Mouse (Mus musculus): ENCODE data around the gene Pafah2. TPM values are rescaled to one million over a fixed set of nuclear protein-coding genes. Genes with fewer than 3 reads are reported as not detected.

Pafah2 gene
- polyA plus RNA-seq, 1 experiment from 2014 or later, result 11.1 TPM

DNA sequence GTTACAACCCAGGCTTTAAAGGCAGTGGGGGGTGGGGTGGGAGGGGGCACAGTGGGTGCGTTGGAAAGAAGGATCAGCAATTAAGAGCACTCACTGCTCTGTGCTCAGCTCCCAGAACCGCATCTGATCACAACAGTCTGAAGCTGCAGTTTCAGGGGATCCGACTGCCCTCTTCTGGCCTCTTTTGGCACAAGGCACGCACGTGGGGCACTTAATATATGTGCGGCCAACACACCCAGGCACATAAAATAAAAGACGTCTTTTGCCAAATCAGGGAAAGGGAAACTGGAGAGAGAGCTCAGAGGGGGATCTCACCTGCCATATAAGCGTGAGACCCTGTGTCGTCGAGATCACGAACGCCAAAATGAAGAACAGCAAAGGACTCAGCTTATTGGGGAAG is 3.1 kb upstream of the Pafah2 start:
- Histone ChIP-seq H3K4me3 (ENCODE audit: control insufficient read depth in 1 of 2, insufficient read depth in 1 of 2, low read depth in 1 of 2, low read length in 2 of 2) (no peak overlapping the region), H3K36me3 (ENCODE audit: control insufficient read depth, insufficient read depth, low read length) (no peaks in the 10 kb centered on the region), H3K27ac (replicated peaks in 1 of 2; ENCODE audit: control insufficient read depth in 1 of 2, insufficient read depth in 1 of 2, low read depth in 2 of 2, low read length in 2 of 2) (no peak overlapping the region), H3K27me3 (ENCODE audit: control insufficient read depth, insufficient read depth, low read length) (no peaks in the 10 kb centered on the region), H3K4me1 (ENCODE audit: control insufficient read depth in 2 of 2, insufficient read depth in 2 of 2, low read length in 2 of 2) (peaks cover 0 to 17% of the 10 kb centered on the region in 2 experiments; a peak in 3 of 4 replicates), H3K9ac (ENCODE audit: low read length) (no peak overlapping the region), H3K4me2 (ENCODE audit: low read length) (no peak overlapping the region), H3K9me3 (ENCODE audit: control insufficient read depth, low read length) (no peaks in the 10 kb centered on the region)
- no peak for ATAC-seq (ENCODE audit: insufficient number of reproducible peaks, insufficient read depth, low FRiP score, low read depth)
- WGBS, result 26% methylated on average over 12 of the region's 12 CpGs

DNA sequence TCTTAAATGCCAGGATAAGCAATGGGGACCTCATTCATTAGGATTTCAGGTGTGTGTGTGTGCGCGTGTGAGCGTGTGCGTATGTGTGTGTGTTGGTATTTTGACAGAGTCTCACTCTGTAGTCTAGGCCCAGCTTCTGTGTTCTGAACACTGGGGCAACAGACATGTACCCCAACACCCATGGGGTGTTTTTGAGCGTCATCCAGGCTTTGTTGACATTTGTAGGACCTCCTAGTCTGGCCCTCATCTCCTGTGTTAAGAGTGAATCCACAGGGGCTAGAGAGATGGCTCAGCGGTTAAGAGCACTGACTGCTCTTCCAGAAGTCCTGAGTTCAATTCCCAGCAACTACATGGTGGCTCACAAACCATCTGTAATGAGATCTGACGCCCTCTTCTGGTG is 978 bp upstream of the Pafah2 start:
- 86% methylated on average over 7 of the region's 7 CpGs for WGBS
- ATAC-seq (ENCODE audit: insufficient number of reproducible peaks, insufficient read depth, low FRiP score, low read depth), result no peak

DNA sequence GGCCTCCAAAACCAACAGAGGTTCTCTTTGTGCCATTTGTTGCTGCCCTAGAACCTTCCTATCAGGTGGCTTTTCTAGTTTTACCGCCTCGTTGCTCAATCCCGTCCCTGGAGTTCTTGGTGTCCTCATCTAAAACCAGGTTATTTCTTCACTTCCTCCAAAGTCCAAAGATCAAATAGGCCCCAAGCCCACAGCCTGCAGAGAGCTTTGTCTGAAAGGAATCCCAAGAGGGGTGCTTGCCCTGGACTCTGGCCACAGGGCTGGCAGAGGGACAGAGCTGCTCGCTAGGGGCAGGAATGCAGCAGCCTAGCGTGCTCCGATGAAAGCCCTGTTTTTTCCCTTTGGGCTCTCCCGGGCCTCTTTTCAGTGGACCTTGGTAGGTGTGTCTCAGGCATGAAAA is 1.0 kb downstream of the Pafah2 start:
- H3K36me3 ChIP-seq (ENCODE audit: control insufficient read depth, insufficient read depth, low read length), result no peaks in the 10 kb centered on the region
- WGBS, result 17% methylated on average over 7 of the region's 7 CpGs
- peak overlapping the region; percentile 80 to 86 for H3K27ac ChIP-seq (replicated peaks in 1 of 2; ENCODE audit: control insufficient read depth in 1 of 2, insufficient read depth in 1 of 2, low read depth in 2 of 2, low read length in 2 of 2)
- peak overlapping the region; percentile 90 for H3K4me2 ChIP-seq (ENCODE audit: low read length)
- peaks cover 12 to 32% of the 10 kb centered on the region in 2 experiments for H3K4me1 ChIP-seq (ENCODE audit: control insufficient read depth in 2 of 2, insufficient read depth in 2 of 2, low read length in 2 of 2)
- no peaks in the 10 kb centered on the region for H3K27me3 ChIP-seq (ENCODE audit: control insufficient read depth, insufficient read depth, low read length)
- H3K9ac ChIP-seq (ENCODE audit: low read length), result peak overlapping the region; percentile 83
- H3K9me3 ChIP-seq (ENCODE audit: control insufficient read depth, low read length), result no peaks in the 10 kb centered on the region
- H3K4me3 ChIP-seq (ENCODE audit: control insufficient read depth in 1 of 2, insufficient read depth in 1 of 2, low read depth in 1 of 2, low read length in 2 of 2), result peak overlapping the region; percentile 10 to 55; a peak in 3 of 4 replicates
- no peak for ATAC-seq (ENCODE audit: insufficient number of reproducible peaks, insufficient read depth, low FRiP score, low read depth)

More for the DNA sequence above, 978 bp upstream of the Pafah2 start:
- Histone ChIP-seq H3K9ac (ENCODE audit: low read length) (no peak overlapping the region), H3K9me3 (ENCODE audit: control insufficient read depth, low read length) (no peaks in the 10 kb centered on the region), H3K27me3 (ENCODE audit: control insufficient read depth, insufficient read depth, low read length) (no peaks in the 10 kb centered on the region), H3K4me3 (ENCODE audit: control insufficient read depth in 1 of 2, insufficient read depth in 1 of 2, low read depth in 1 of 2, low read length in 2 of 2) (no peak overlapping the region), H3K4me2 (ENCODE audit: low read length) (no peak overlapping the region), H3K36me3 (ENCODE audit: control insufficient read depth, insufficient read depth, low read length) (no peaks in the 10 kb centered on the region), H3K27ac (replicated peaks in 1 of 2; ENCODE audit: control insufficient read depth in 1 of 2, insufficient read depth in 1 of 2, low read depth in 2 of 2, low read length in 2 of 2) (no peak overlapping the region), H3K4me1 (ENCODE audit: control insufficient read depth in 2 of 2, insufficient read depth in 2 of 2, low read length in 2 of 2) (peaks cover 0 to 17% of the 10 kb centered on the region in 2 experiments; a peak in 3 of 4 replicates)

DNA sequence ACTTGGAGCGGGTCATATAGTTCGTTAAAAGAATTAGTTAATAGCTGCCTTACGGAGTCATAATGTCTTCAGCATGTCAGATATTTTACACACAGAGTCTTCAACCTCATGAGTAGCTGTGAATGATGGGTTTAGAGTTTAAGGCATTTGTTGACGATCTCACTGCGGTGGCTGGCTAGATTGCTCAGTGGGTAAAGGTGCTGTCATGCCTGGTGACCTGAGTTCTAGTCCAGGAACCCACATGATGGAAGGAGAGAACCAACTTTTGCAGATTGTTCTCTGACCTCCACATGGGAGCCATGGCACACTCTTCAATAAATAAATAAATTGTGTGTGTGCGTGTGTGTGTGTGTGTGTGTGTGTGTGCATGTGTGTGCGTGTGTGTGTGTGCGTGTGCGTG is 1.6 kb downstream of the Pafah2 start:
- no peak for ATAC-seq (ENCODE audit: insufficient number of reproducible peaks, insufficient read depth, low FRiP score, low read depth)
- H3K27ac ChIP-seq (replicated peaks in 1 of 2; ENCODE audit: control insufficient read depth in 1 of 2, insufficient read depth in 1 of 2, low read depth in 2 of 2, low read length in 2 of 2), result peak overlapping the region in 1 of 2 experiments; percentile 86; a peak in 2 of 4 replicates

DNA sequence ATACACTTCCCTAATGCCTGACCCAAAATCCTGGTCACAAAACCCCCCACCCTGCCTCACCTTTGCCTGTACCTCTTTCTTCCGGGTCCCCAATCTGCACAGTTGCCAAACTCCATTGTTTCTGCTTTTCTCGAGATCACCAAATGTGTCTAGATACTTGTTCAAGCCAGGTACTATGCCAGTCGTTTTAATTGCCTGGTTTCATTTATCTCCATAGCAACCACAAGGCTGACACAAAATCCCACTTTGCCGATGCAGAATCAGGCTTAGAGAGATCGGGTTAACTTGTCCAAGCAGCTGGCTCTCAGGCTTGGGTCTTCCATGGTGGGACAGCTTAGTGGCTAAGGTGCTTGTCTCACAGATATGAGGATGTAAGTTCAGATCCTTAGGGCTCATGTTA is 4.1 kb downstream of the Pafah2 start:
- Histone ChIP-seq H3K4me2 (ENCODE audit: low read length) (no peak overlapping the region), H3K4me3 (ENCODE audit: control insufficient read depth in 1 of 2, insufficient read depth in 1 of 2, low read depth in 1 of 2, low read length in 2 of 2) (no peak overlapping the region), H3K36me3 (ENCODE audit: control insufficient read depth, insufficient read depth, low read length) (0 out of 2 replicates have a peak, but pooled peaks cover 6% of the 10 kb centered on the region), H3K4me1 (ENCODE audit: control insufficient read depth in 2 of 2, insufficient read depth in 2 of 2, low read length in 2 of 2) (peaks cover 29 to 47% of the 10 kb centered on the region in 2 experiments), H3K9ac (ENCODE audit: low read length) (no peak overlapping the region), H3K27me3 (ENCODE audit: control insufficient read depth, insufficient read depth, low read length) (no peaks in the 10 kb centered on the region), H3K9me3 (ENCODE audit: control insufficient read depth, low read length) (no peaks in the 10 kb centered on the region), H3K27ac (replicated peaks in 1 of 2; ENCODE audit: control insufficient read depth in 1 of 2, insufficient read depth in 1 of 2, low read depth in 2 of 2, low read length in 2 of 2) (no peak overlapping the region)
- WGBS, result 52% methylated on average over 5 of the region's 5 CpGs
- ATAC-seq (ENCODE audit: insufficient number of reproducible peaks, insufficient read depth, low FRiP score, low read depth), result no peak

More for the DNA sequence above, 1.6 kb downstream of the Pafah2 start:
- Histone ChIP-seq H3K9me3 (ENCODE audit: control insufficient read depth, low read length) (no peaks in the 10 kb centered on the region), H3K9ac (ENCODE audit: low read length) (peak overlapping the region; percentile 83), H3K4me1 (ENCODE audit: control insufficient read depth in 2 of 2, insufficient read depth in 2 of 2, low read length in 2 of 2) (peaks cover 18 to 34% of the 10 kb centered on the region in 2 experiments), H3K4me2 (ENCODE audit: low read length) (peak overlapping the region; percentile 90), H3K4me3 (ENCODE audit: control insufficient read depth in 1 of 2, insufficient read depth in 1 of 2, low read depth in 1 of 2, low read length in 2 of 2) (no peak overlapping the region; a peak in 1 of 4 replicates), H3K27me3 (ENCODE audit: control insufficient read depth, insufficient read depth, low read length) (no peaks in the 10 kb centered on the region), H3K36me3 (ENCODE audit: control insufficient read depth, insufficient read depth, low read length) (no peaks in the 10 kb centered on the region)
- 84% methylated on average over 9 of the region's 9 CpGs for WGBS

DNA sequence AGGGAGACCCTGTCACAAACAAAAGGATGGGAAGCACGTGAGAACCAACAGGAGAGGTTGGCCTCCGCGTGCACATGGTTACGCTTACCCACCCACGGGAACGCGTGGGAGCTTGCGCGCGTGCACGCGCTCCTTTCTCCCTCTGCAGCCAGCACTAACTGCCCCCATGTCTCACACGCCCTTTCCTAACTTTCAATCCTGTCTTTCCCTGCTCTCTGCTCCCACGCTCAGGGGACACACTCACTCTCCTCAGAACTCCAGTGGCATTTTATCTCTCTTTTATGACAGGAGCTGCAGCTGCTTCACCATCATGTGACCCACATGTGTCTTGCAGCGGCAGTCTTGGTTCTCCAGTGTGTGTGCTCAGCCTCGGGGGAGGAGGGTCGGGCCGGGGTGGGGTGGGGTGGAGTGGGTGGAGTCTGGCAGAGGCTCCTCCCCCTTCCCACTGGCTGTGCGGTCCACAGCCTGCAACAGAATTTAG is 5.1 kb downstream of the Pafah2 start:
- Histone ChIP-seq H3K4me3 (ENCODE audit: control insufficient read depth in 1 of 2, insufficient read depth in 1 of 2, low read depth in 1 of 2, low read length in 2 of 2) (peak overlapping the region; percentile 41 to 50), H3K27me3 (ENCODE audit: control insufficient read depth, insufficient read depth, low read length) (no peaks in the 10 kb centered on the region), H3K9ac (ENCODE audit: low read length) (peak overlapping the region; percentile 65), H3K9me3 (ENCODE audit: control insufficient read depth, low read length) (no peaks in the 10 kb centered on the region), H3K27ac (replicated peaks in 1 of 2; ENCODE audit: control insufficient read depth in 1 of 2, insufficient read depth in 1 of 2, low read depth in 2 of 2, low read length in 2 of 2) (0 out of 4 replicates have a peak overlapping the region, but pooled peaks of 1 of the 2 experiments have one; percentile 6), H3K4me1 (ENCODE audit: control insufficient read depth in 2 of 2, insufficient read depth in 2 of 2, low read length in 2 of 2) (peaks cover 29 to 47% of the 10 kb centered on the region in 2 experiments), H3K4me2 (ENCODE audit: low read length) (peak overlapping the region; percentile 79), H3K36me3 (ENCODE audit: control insufficient read depth, insufficient read depth, low read length) (peaks cover 6% of the 10 kb centered on the region; the same call in 1 of the 2 replicates)
- 7% methylated on average over 19 of the region's 19 CpGs for WGBS
- peak; percentile 37 for ATAC-seq (ENCODE audit: insufficient number of reproducible peaks, insufficient read depth, low FRiP score, low read depth)

DNA sequence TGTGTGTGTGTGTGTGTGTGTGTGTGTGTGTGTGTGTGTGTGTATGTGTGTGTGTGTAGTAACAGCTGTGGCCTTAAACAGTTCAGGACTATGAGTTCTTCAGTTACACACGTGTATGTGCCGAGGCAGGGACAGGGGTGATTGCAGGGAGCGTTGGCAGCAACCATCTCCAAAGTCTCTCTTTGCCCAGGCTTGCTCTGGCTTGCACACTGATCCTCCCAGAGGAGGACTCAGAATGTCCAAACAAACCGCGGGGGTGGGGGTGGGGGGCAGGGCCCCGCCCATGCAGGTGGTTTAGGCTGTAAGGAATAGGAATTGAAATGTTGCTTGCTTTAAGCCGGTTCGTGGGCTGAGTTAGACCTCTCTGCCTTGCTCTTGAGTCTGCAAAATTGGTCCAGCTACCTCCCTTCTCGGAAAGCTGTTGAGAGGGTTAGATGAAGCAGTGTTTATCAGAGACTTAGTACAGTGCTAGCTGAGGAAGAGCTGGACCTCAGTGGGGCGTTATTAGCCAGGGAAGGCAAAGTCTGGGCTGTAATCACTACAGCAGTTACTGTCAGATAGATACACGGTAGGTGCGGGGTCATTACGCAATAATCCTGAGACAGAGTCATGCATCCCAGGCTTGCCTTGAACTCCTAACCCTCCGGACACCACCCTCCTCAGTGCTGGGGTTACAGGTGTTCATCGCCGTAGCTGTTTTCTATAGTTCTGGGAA is 5.9 kb downstream of the Pafah2 start:
- Histone ChIP-seq H3K9ac (ENCODE audit: low read length) (peak overlapping the region; percentile 65; the same call in 1 of the 2 replicates), H3K4me2 (ENCODE audit: low read length) (peak overlapping the region; percentile 79), H3K4me1 (ENCODE audit: control insufficient read depth in 2 of 2, insufficient read depth in 2 of 2, low read length in 2 of 2) (peaks cover 29 to 42% of the 10 kb centered on the region in 2 experiments), H3K36me3 (ENCODE audit: control insufficient read depth, insufficient read depth, low read length) (peaks cover 6% of the 10 kb centered on the region; the same call in 1 of the 2 replicates), H3K27me3 (ENCODE audit: control insufficient read depth, insufficient read depth, low read length) (no peaks in the 10 kb centered on the region), H3K27ac (replicated peaks in 1 of 2; ENCODE audit: control insufficient read depth in 1 of 2, insufficient read depth in 1 of 2, low read depth in 2 of 2, low read length in 2 of 2) (peak overlapping the region; percentile 32 to 57; a peak in 2 of 4 replicates), H3K9me3 (ENCODE audit: control insufficient read depth, low read length) (no peaks in the 10 kb centered on the region), H3K4me3 (ENCODE audit: control insufficient read depth in 1 of 2, insufficient read depth in 1 of 2, low read depth in 1 of 2, low read length in 2 of 2) (no peak overlapping the region)
- WGBS, result 56% methylated on average over 16 of the region's 16 CpGs
- 0 out of 2 replicates have a peak, but pooled peaks have one; percentile 21 for ATAC-seq (ENCODE audit: insufficient number of reproducible peaks, insufficient read depth, low FRiP score, low read depth)
